Mouse (Mus musculus): ENCODE data around the gene Gpatch3. TPM values are rescaled to one million over a fixed set of nuclear protein-coding genes. Genes with fewer than 3 reads are reported as not detected.
A peak's percentile ranks its signal among the peaks of the same experiment; 100 is the strongest.

Gene Gpatch3
- polyA plus RNA-seq, 2 experiments = 8.0 to 8.1 TPM

- H3K36me3 ChIP-seq (ENCODE audit: control insufficient read depth, insufficient read depth, low read length) = peaks cover 50% of the 10 kb centered on the region
- WGBS = 81% methylated on average over 7 of the region's 7 CpGs
These were observed 29.6 kb downstream of the Gpatch3 start for GRCm38 (mm10) chr4:133604175-133604574.

GRCm38 (mm10) chr4:133604856-133605255 lies 30.3 kb downstream of the Gpatch3 start:
- WGBS = 65% methylated on average over 6 of the region's 6 CpGs
- Histone ChIP-seq H3K36me3 (ENCODE audit: control insufficient read depth, insufficient read depth, low read length) (peaks cover 57% of the 10 kb centered on the region), H3K9ac (ENCODE audit: low read depth, low read length, severe bottlenecking) (no peak overlapping the region), H3K27ac (replicated peaks; ENCODE audit: low read depth, low read length) (no peak overlapping the region), H3K9me3 (ENCODE audit: control insufficient read depth, low read length) (no peaks in the 10 kb centered on the region), H3K4me3 (replicated peaks; ENCODE audit: low read length) (no peak overlapping the region), H3K27me3 (ENCODE audit: control insufficient read depth, insufficient read depth, low read length) (peaks cover 25% of the 10 kb centered on the region), H3K4me2 (replicated peaks; ENCODE audit: low read depth, low read length, severe bottlenecking) (no peak overlapping the region), H3K4me1 (ENCODE audit: control insufficient read depth, insufficient read depth, low read length) (no peaks in the 10 kb centered on the region)
- ATAC-seq (ENCODE audit: low FRiP score, low read depth) (no peak), DNase-seq (ENCODE audit: low spot score) (no peak)
- TF ChIP-seq POLR2A (IDR thresholded peaks at IDR 0.05; ENCODE audit: borderline replicate concordance, extremely low read depth, insufficient read depth, insufficient read length) = no peak

More at GRCm38 (mm10) chr4:133604175-133604574, 29.6 kb downstream of the Gpatch3 start:
- DNase-seq (ENCODE audit: low spot score) = no peak
- ATAC-seq (ENCODE audit: low FRiP score, low read depth) = no peak
- TF ChIP-seq POLR2A (IDR thresholded peaks at IDR 0.05; ENCODE audit: borderline replicate concordance, extremely low read depth, insufficient read depth, insufficient read length) = no peak
- Histone ChIP-seq H3K9me3 (ENCODE audit: control insufficient read depth, low read length) (no peaks in the 10 kb centered on the region), H3K9ac (ENCODE audit: low read depth, low read length, severe bottlenecking) (no peak overlapping the region), H3K27ac (replicated peaks; ENCODE audit: low read depth, low read length) (no peak overlapping the region), H3K4me3 (replicated peaks; ENCODE audit: low read length) (no peak overlapping the region), H3K4me1 (ENCODE audit: control insufficient read depth, insufficient read depth, low read length) (peaks cover 1% of the 10 kb centered on the region; the same call in 1 of the 2 replicates), H3K4me2 (replicated peaks; ENCODE audit: low read depth, low read length, severe bottlenecking) (no peak overlapping the region), H3K27me3 (ENCODE audit: control insufficient read depth, insufficient read depth, low read length) (peaks cover 26% of the 10 kb centered on the region)

GRCm38 (mm10) chr4:133605330-133605729 lies 30.8 kb downstream of the Gpatch3 start:
- ATAC-seq (ENCODE audit: low FRiP score, low read depth) (no peak), DNase-seq (ENCODE audit: low spot score) (peak; percentile 53)
- H3K4me1 ChIP-seq (ENCODE audit: control insufficient read depth, insufficient read depth, low read length) = no peaks in the 10 kb centered on the region
- no peaks in the 10 kb centered on the region for H3K9me3 ChIP-seq (ENCODE audit: control insufficient read depth, low read length)
- H3K4me3 ChIP-seq (replicated peaks; ENCODE audit: low read length) = no peak overlapping the region
- no peak for TF ChIP-seq POLR2A (IDR thresholded peaks at IDR 0.05; ENCODE audit: borderline replicate concordance, extremely low read depth, insufficient read depth, insufficient read length)
- H3K36me3 ChIP-seq (ENCODE audit: control insufficient read depth, insufficient read depth, low read length) = peaks cover 60% of the 10 kb centered on the region
- H3K9ac ChIP-seq (ENCODE audit: low read depth, low read length, severe bottlenecking) = no peak overlapping the region
- H3K4me2 ChIP-seq (replicated peaks; ENCODE audit: low read depth, low read length, severe bottlenecking) = no peak overlapping the region
- peak overlapping the region; percentile 43; the same call in 1 of the 2 replicates for H3K27ac ChIP-seq (replicated peaks; ENCODE audit: low read depth, low read length)
- 57% methylated on average over 9 of the region's 9 CpGs for WGBS
- H3K27me3 ChIP-seq (ENCODE audit: control insufficient read depth, insufficient read depth, low read length) = peaks cover 20% of the 10 kb centered on the region

- Histone ChIP-seq H3K27ac (replicated peaks; ENCODE audit: low read depth, low read length) (no peak overlapping the region), H3K9me3 (ENCODE audit: control insufficient read depth, low read length) (peaks cover 5% of the 10 kb centered on the region; the same call in 1 of the 2 replicates), H3K36me3 (ENCODE audit: control insufficient read depth, insufficient read depth, low read length) (peaks cover 77% of the 10 kb centered on the region), H3K9ac (ENCODE audit: low read depth, low read length, severe bottlenecking) (no peak overlapping the region), H3K27me3 (ENCODE audit: control insufficient read depth, insufficient read depth, low read length) (peaks cover 8% of the 10 kb centered on the region; the same call in 1 of the 2 replicates), H3K4me3 (replicated peaks; ENCODE audit: low read length) (no peak overlapping the region), H3K4me2 (replicated peaks; ENCODE audit: low read depth, low read length, severe bottlenecking) (no peak overlapping the region), H3K4me1 (ENCODE audit: control insufficient read depth, insufficient read depth, low read length) (no peaks in the 10 kb centered on the region)
- 61% methylated on average over 10 of the region's 10 CpGs for WGBS
- no peak for DNase-seq (ENCODE audit: low spot score)
- TF ChIP-seq POLR2A (IDR thresholded peaks at IDR 0.05; ENCODE audit: borderline replicate concordance, extremely low read depth, insufficient read depth, insufficient read length) = no peak
- no peak for ATAC-seq (ENCODE audit: low FRiP score, low read depth)
These were observed 32.7 kb downstream of the Gpatch3 start for GRCm38 (mm10) chr4:133607284-133607683.

- 25% methylated on average over 6 of the region's 6 CpGs for WGBS
- Histone ChIP-seq H3K36me3 (ENCODE audit: control insufficient read depth, insufficient read depth, low read length) (peaks cover 88% of the 10 kb centered on the region), H3K9me3 (ENCODE audit: control insufficient read depth, low read length) (peaks cover 6% of the 10 kb centered on the region; the same call in 1 of the 2 replicates), H3K27ac (replicated peaks; ENCODE audit: low read depth, low read length) (no peak overlapping the region), H3K9ac (ENCODE audit: low read depth, low read length, severe bottlenecking) (no peak overlapping the region), H3K27me3 (ENCODE audit: control insufficient read depth, insufficient read depth, low read length) (no peaks in the 10 kb centered on the region), H3K4me3 (replicated peaks; ENCODE audit: low read length) (no peak overlapping the region), H3K4me1 (ENCODE audit: control insufficient read depth, insufficient read depth, low read length) (no peaks in the 10 kb centered on the region), H3K4me2 (replicated peaks; ENCODE audit: low read depth, low read length, severe bottlenecking) (no peak overlapping the region)
- no peak for TF ChIP-seq POLR2A (IDR thresholded peaks at IDR 0.05; ENCODE audit: borderline replicate concordance, extremely low read depth, insufficient read depth, insufficient read length)
- DNase-seq (ENCODE audit: low spot score) (peak; percentile 69), ATAC-seq (ENCODE audit: low FRiP score, low read depth) (peak; percentile 49; the same call in 1 of the 2 replicates)
These were observed 35.2 kb downstream of the Gpatch3 start for GRCm38 (mm10) chr4:133609719-133610118.
